Mouse (Mus musculus): ENCODE data around the gene Cpsf4. TPM values are rescaled to one million over a fixed set of nuclear protein-coding genes. Genes with fewer than 3 reads are reported as not detected.
"Not testable (repeated sequence)": the region's sequence is repeated elsewhere in the genome, so short reads cannot be mapped to it uniquely, and the experiment has no call there.

The Cpsf4 gene
- polyA plus RNA-seq, 1 experiment from 2014 or later, result 55.6 TPM

GRCm38 (mm10) chr5:145208391-145208790 is 41.4 kb downstream of the Cpsf4 start:
- H3K27ac ChIP-seq; ATAC-seq (ENCODE audit: low FRiP score, low read depth); H3K4me3 ChIP-seq; H3K9ac ChIP-seq; H3K27me3 ChIP-seq; H3K9me3 ChIP-seq; H3K4me2 ChIP-seq (replicated peaks): not testable (repeated sequence)
- H3K36me3 ChIP-seq, result peaks cover 57% of the 10 kb centered on the region
- peaks cover 13% of the 10 kb centered on the region for H3K4me1 ChIP-seq
- 48% methylated on average over 11 of the region's 11 CpGs for WGBS

GRCm38 (mm10) chr5:145211340-145211739 is 44.3 kb downstream of the Cpsf4 start:
- Histone ChIP-seq H3K27me3 (no peaks in the 10 kb centered on the region), H3K9me3 (no peaks in the 10 kb centered on the region), H3K36me3 (peaks cover 83% of the 10 kb centered on the region), H3K4me1 (no peaks in the 10 kb centered on the region), H3K4me3 (no peak overlapping the region), H3K27ac (no peak overlapping the region), H3K9ac (no peak overlapping the region), H3K4me2 (replicated peaks) (no peak overlapping the region)
- WGBS, result 92% methylated on average over 4 of the region's 4 CpGs
- ATAC-seq (ENCODE audit: low FRiP score, low read depth), result no peak

GRCm38 (mm10) chr5:145212216-145212615 is 45.2 kb downstream of the Cpsf4 start:
- Histone ChIP-seq H3K9ac (no peak overlapping the region), H3K27ac (no peak overlapping the region), H3K4me1 (no peaks in the 10 kb centered on the region), H3K4me2 (replicated peaks) (no peak overlapping the region), H3K4me3 (no peak overlapping the region), H3K9me3 (no peaks in the 10 kb centered on the region), H3K36me3 (peaks cover 80% of the 10 kb centered on the region), H3K27me3 (no peaks in the 10 kb centered on the region)
- ATAC-seq (ENCODE audit: low FRiP score, low read depth), result no peak
- 89% methylated on average over 4 of the region's 4 CpGs for WGBS

GRCm38 (mm10) chr5:145213505-145213904 is 46.5 kb downstream of the Cpsf4 start:
- no peak overlapping the region for H3K9ac ChIP-seq
- no peaks in the 10 kb centered on the region for H3K9me3 ChIP-seq
- no peaks in the 10 kb centered on the region for H3K4me1 ChIP-seq
- WGBS, result 91% methylated on average over 3 of the region's 3 CpGs
- peaks cover 78% of the 10 kb centered on the region for H3K36me3 ChIP-seq
- ATAC-seq (ENCODE audit: low FRiP score, low read depth), result no peak
- no peak overlapping the region for H3K27ac ChIP-seq
- no peak overlapping the region for H3K4me3 ChIP-seq
- H3K4me2 ChIP-seq (replicated peaks), result no peak overlapping the region
- no peaks in the 10 kb centered on the region for H3K27me3 ChIP-seq

DNA sequence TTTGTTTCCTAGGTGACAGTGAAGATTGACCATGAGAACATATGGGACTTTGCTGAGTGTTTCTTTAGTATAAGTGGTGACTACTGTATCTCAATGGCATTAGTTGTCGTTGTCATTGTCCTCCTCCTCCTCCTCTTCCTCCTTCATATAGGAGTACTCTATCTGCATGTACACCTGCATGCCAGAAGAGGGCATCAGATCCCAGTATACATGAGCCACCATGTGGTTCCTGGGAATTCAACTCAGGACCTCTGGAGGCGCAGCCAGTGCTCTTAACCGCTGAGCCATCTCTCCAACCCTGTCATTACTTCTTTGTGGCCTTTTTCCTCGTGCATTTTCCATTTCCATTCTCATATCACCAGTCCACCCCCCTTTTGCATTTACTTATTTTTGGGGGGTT is 47.7 kb downstream of the Cpsf4 start:
- Histone ChIP-seq H3K4me1 (no peaks in the 10 kb centered on the region), H3K27ac (no peak overlapping the region), H3K4me2 (replicated peaks) (no peak overlapping the region), H3K36me3 (peaks cover 79% of the 10 kb centered on the region), H3K4me3 (no peak overlapping the region), H3K27me3 (no peaks in the 10 kb centered on the region), H3K9ac (no peak overlapping the region), H3K9me3 (no peaks in the 10 kb centered on the region)
- no peak for ATAC-seq (ENCODE audit: low FRiP score, low read depth)
- WGBS, result 78% methylated on average over 4 of the region's 4 CpGs

DNA sequence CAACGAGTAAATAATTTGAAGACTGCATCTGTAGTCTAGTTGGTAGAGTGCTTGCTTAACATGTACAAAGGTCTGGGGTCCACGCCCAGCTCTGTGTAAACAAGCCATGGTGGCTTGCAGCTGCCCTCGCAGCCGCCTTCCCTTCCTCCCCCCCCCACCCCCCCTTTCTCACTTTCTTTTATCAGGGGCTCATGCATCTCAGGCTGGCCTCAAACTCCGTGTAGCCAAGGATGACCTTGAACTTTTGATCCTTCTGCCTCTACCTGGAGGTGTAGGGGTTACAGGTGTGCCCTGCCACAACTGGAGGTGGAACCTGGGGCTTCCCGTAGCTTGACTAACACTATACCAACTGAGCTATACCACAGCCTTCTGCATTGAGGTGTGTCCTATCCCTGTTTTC is 50.7 kb downstream of the Cpsf4 start:
- WGBS, result 82% methylated on average over 6 of the region's 6 CpGs
- no peak for ATAC-seq (ENCODE audit: low FRiP score, low read depth)
- H3K9ac ChIP-seq, result no peak overlapping the region
- H3K4me1 ChIP-seq, result no peaks in the 10 kb centered on the region
- H3K36me3 ChIP-seq, result peaks cover 77% of the 10 kb centered on the region
- no peaks in the 10 kb centered on the region for H3K27me3 ChIP-seq
- H3K4me3 ChIP-seq, result no peak overlapping the region
- H3K9me3 ChIP-seq, result no peaks in the 10 kb centered on the region
- H3K27ac ChIP-seq, result no peak overlapping the region
- H3K4me2 ChIP-seq (replicated peaks), result no peak overlapping the region

DNA sequence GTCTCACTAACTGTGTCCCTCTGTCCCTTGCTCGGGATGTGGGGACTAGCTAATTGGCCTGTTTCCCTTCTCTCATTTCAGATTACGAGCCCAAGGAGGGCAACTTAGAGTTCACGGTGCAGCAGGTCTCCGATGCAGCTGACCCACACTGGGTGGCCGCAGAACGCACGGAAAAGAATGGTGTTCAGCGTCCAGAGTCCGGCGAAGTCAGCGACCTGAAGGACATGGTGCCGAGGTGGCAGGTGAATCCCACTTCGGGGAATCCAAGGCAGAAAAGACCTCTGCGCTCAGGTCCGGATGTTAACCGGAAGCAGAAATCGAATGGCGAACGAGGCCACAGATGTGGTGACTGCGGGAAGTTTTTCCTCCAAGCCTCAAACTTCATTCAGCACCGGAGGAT is 51.2 kb downstream of the Cpsf4 start:
- Histone ChIP-seq H3K9me3 (no peaks in the 10 kb centered on the region), H3K9ac (no peak overlapping the region), H3K36me3 (peaks cover 78% of the 10 kb centered on the region), H3K4me3 (no peak overlapping the region), H3K4me1 (no peaks in the 10 kb centered on the region), H3K27me3 (no peaks in the 10 kb centered on the region), H3K4me2 (replicated peaks) (no peak overlapping the region), H3K27ac (no peak overlapping the region)
- ATAC-seq (ENCODE audit: low FRiP score, low read depth), result no peak
- 91% methylated on average over 21 of the region's 21 CpGs for WGBS

- ATAC-seq (ENCODE audit: low FRiP score, low read depth), result no peak
- Histone ChIP-seq H3K4me2 (replicated peaks) (no peak overlapping the region), H3K27ac (no peak overlapping the region), H3K4me1 (no peaks in the 10 kb centered on the region), H3K27me3 (no peaks in the 10 kb centered on the region), H3K9me3 (no peaks in the 10 kb centered on the region), H3K9ac (no peak overlapping the region), H3K36me3 (peaks cover 74% of the 10 kb centered on the region), H3K4me3 (no peak overlapping the region)
- 93% methylated on average over 20 of the region's 20 CpGs for WGBS
Measured at GRCm38 (mm10) chr5:145218671-145219070, 51.7 kb downstream of the Cpsf4 start.

DNA sequence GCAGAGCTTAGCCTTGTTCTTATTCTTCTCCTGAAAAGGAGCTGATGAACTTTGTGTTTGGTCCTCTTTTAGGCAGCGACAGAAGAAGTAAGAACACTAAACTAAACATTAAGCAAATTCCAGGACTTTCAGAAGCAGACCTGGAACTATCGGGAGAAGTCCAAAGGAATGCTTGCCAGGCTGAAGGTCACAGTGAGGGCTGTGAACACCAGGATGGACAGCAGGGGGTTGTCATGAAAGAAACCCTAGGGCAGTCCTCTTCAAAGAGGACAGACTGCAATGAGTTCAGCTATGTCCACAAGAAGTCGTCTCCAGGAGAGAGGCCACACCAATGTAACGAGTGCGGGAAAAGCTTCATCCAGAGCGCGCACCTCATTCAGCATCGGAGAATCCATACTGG is 53.0 kb downstream of the Cpsf4 start:
- Histone ChIP-seq H3K9ac (no peak overlapping the region), H3K36me3 (peaks cover 61% of the 10 kb centered on the region), H3K9me3 (no peaks in the 10 kb centered on the region), H3K27me3 (no peaks in the 10 kb centered on the region), H3K4me3 (no peak overlapping the region), H3K4me1 (no peaks in the 10 kb centered on the region), H3K4me2 (replicated peaks) (no peak overlapping the region), H3K27ac (no peak overlapping the region)
- no peak for ATAC-seq (ENCODE audit: low FRiP score, low read depth)
- 93% methylated on average over 8 of the region's 8 CpGs for WGBS

DNA sequence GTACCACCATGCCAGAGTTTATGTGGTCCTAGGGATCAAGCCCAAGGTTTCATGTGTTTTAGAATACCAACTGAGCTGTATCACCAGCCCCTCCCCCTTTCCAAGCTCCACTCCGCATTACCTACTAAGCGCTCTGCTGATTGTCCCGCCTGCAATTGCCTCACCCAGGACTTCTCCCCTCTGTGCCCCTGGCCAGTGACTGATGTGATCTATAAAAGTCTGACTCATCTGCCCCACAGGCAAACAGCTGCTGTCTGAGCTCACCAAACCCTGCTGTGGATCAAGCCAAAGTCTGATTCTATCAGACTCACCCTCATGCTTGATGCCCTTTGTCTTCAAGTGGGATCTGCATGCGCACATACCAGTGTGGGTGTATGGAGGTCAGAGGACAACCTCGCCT is 55.8 kb downstream of the Cpsf4 start:
- no peaks in the 10 kb centered on the region for H3K4me1 ChIP-seq
- no peak for ATAC-seq (ENCODE audit: low FRiP score, low read depth)
- H3K9ac ChIP-seq, result no peak overlapping the region
- H3K4me2 ChIP-seq (replicated peaks), result no peak overlapping the region
- WGBS, result 85% methylated on average over 5 of the region's 5 CpGs
- no peak overlapping the region for H3K4me3 ChIP-seq
- no peak overlapping the region for H3K27ac ChIP-seq
- no peaks in the 10 kb centered on the region for H3K9me3 ChIP-seq
- no peaks in the 10 kb centered on the region for H3K27me3 ChIP-seq
- peaks cover 48% of the 10 kb centered on the region for H3K36me3 ChIP-seq

DNA sequence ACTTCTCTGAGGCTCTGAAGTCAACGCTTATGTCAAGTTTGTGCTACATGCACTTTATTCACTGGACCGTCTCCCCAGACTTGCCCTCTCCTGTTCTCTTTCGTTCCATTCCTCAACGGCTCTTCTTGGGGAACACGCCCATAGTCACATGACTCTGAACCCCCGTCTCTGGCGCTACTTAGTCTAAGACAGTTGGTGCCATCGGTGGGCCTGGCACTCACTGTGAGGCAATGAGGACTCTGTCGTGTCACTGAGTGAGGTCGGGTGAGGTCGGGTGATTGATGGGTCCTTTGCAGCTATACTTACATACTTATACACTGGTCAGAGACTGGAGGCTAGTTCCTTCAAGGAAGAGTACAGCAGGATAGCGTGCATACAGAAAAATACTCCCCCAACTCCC is 56.4 kb downstream of the Cpsf4 start:
- ATAC-seq (ENCODE audit: low FRiP score, low read depth), result no peak
- 79% methylated on average over 12 of the region's 12 CpGs for WGBS
- no peaks in the 10 kb centered on the region for H3K27me3 ChIP-seq
- H3K9ac ChIP-seq, result no peak overlapping the region
- H3K4me3 ChIP-seq, result no peak overlapping the region
- no peaks in the 10 kb centered on the region for H3K4me1 ChIP-seq
- no peak overlapping the region for H3K27ac ChIP-seq
- H3K9me3 ChIP-seq, result no peaks in the 10 kb centered on the region
- peaks cover 43% of the 10 kb centered on the region for H3K36me3 ChIP-seq
- H3K4me2 ChIP-seq (replicated peaks), result no peak overlapping the region

GRCm38 (mm10) chr5:145226453-145226852 is 59.4 kb downstream of the Cpsf4 start:
- Histone ChIP-seq H3K9me3 (no peaks in the 10 kb centered on the region), H3K9ac (no peak overlapping the region), H3K36me3 (peaks cover 16% of the 10 kb centered on the region), H3K4me1 (0 out of 2 replicates have a peak, but pooled peaks cover 4% of the 10 kb centered on the region), H3K27ac (no peak overlapping the region), H3K4me3 (no peak overlapping the region), H3K27me3 (no peaks in the 10 kb centered on the region), H3K4me2 (replicated peaks) (no peak overlapping the region)
- no peak for ATAC-seq (ENCODE audit: low FRiP score, low read depth)
- 67% methylated on average over 2 of the region's 2 CpGs for WGBS

DNA sequence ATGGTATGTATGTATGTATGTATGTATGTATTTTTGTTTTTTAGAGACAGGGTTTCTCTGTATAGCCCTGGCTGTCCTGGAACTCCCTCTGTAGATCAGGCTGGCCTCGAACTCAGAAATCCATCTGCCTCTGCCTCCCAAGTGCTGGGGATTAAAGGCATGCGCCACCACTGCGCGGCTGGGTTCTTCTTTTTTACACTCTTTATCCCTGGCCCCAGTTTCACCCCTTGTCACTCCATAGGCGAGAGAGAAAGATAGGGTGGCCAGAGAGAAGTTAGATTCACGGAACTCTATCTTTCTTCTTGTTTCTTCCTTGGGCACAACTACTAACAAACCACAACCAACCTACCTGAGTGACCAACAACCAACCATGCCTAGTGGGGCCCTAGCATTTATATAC is 62.3 kb downstream of the Cpsf4 start:
- H3K4me3 ChIP-seq; H3K27ac ChIP-seq; ATAC-seq (ENCODE audit: low FRiP score, low read depth); H3K9ac ChIP-seq; H3K27me3 ChIP-seq; H3K9me3 ChIP-seq; H3K4me2 ChIP-seq (replicated peaks): not testable (repeated sequence)
- Histone ChIP-seq H3K36me3 (peaks cover 10% of the 10 kb centered on the region), H3K4me1 (peaks cover 18% of the 10 kb centered on the region)
- WGBS, result 85% methylated on average over 6 of the region's 6 CpGs
